Mouse (Mus musculus): ENCODE data around the gene Pcx. TPM values are rescaled to one million over a fixed set of nuclear protein-coding genes. Genes with fewer than 3 reads are reported as not detected.

The Pcx gene
- 234 TPM for polyA plus RNA-seq (2014; fragmentation: Illumina TruSeq; extraction: RNeasy Lipid Tissue Mini Kit (QIAGEN cat#74804); ENCODE audit: low read depth, low replicate concordance)

DNA sequence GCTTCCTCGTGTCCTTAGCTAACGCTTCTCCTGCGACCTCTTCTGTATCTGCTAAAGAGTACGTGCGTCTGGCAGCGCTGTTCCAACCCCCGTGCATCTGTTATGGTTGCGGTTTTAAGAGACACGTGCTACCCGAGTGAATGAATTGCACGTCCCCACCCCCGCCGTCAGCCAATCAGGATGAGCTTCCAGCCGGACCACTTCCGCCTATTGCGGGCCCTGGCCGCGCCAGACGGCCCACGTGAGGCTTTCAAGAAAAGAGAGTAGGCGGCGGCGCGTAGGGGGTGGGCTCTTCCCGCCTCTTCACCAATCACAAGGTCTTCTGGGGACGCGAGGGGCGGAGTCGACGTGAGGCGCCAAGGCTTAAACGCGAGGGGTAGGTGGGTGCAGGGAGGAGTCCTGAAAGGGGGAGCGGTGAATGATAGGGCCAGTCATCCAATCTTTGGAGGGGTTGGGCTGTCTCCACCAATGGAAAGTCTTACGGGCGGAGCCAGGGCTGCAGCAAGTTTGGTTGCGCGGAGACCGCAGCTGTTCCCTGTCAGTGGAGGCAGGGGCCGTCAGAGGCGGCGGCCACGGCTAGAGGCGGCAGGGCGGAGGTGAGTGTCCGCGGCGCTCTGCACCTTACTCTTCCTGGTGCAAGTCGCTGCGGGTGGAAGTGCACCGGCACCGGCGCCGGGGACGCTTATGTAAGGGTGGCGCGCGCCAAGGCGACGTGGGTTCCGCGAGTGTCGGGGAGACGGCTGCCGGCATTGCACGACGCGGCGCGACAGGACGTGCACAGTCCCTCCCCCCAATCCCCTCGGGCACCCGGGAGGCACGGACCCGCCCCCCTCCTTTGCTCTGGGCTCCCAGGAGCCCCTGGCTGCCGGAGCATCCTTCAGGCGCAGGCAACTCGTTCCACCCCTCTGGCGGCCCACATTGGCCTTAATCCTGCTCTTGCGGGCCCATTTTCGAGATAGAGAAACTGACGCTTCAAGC lies at the start of gene Pcx:
Gene Pcx (plus strand): TSS at position 487 of the 978 bp plus-strand sequence.

DNA sequence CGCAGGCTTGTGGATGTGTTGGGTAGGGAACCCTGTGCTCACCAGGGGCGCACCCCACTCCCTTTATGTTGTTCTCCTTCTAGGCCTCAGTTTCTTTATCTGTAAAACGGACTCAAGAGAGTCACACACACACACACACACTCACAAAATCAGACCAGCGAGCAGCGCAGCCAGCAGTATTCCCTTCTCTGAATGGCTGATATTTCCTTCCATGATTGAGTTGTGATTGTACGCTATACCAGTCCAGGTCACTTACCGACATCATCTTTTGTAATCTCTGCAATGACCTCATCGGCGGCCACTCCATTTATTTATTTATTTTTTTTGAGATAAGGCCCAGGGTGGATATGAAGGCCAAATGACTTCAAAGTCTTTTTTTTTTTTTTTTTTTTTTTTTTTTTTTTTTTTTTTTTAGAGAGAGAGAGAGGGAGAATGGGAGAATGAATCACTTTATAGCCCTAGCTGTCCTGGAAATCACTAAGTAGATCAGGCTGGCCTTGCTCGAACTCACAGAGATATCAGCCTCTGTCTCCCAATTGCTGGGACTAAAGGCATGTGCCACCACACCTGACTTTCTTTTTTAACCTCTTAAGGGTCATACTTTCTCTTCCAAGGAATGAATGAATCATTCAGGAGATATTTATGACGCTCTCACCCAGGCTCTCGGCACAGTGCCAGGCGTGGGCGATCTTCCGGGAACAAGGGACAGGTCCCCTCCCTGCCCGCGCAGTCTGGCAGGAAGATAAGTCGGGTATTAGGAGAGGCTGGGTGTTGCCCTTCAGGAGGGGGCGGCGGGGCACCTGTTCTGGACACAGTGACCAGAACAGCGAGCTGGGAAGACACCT lies 32.7 kb upstream of the Pcx start, which contains the start of gene Syt12:
Gene Syt12 (minus strand): TSS at position 103 of the 845 bp plus-strand sequence.

DNA sequence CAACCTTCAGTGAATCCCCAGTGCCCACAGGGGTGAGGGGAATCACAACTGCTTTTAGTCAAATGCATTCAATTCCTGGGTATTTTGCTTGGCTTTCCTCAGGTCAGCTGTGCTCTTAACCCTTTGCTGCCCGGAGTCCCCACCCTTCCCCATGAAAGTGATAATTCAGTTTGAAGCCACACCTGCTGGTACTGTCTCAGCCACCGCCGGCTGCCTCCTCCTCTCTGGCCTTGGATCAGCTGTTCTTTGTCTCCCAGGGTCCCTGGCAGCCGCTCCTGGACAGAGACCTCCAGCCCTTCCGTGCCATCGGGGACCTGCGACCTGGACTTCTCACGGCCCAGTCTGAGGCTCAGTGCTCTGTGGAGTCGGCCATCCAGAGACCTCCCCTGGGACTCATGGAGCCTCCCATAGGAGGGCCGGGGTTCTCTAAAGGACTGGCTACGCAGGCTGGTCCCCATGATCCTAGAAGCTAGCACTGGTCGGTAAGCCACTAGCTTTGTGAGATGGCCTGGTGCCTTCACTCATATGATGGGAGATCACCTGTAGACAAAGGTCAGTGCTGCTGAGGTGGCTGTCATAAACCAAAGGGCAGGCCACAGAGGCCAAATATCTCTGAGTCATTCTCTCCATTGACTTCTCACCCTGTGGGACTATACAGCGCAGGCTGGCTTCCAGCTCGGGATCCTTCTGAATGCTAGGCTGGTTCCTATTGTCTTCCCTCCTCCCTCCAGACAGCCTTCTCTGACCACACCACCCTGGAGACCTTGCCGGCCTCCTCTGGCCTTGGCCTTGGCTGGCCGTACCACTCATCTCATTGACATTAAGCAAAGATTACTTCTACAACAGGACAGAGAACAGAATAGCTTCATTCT lies 12.0 kb upstream of the Pcx start, which contains the start of gene 2010003K11Rik:
Gene 2010003K11Rik (minus strand): TSS at position 522 of the 872 bp plus-strand sequence.

DNA sequence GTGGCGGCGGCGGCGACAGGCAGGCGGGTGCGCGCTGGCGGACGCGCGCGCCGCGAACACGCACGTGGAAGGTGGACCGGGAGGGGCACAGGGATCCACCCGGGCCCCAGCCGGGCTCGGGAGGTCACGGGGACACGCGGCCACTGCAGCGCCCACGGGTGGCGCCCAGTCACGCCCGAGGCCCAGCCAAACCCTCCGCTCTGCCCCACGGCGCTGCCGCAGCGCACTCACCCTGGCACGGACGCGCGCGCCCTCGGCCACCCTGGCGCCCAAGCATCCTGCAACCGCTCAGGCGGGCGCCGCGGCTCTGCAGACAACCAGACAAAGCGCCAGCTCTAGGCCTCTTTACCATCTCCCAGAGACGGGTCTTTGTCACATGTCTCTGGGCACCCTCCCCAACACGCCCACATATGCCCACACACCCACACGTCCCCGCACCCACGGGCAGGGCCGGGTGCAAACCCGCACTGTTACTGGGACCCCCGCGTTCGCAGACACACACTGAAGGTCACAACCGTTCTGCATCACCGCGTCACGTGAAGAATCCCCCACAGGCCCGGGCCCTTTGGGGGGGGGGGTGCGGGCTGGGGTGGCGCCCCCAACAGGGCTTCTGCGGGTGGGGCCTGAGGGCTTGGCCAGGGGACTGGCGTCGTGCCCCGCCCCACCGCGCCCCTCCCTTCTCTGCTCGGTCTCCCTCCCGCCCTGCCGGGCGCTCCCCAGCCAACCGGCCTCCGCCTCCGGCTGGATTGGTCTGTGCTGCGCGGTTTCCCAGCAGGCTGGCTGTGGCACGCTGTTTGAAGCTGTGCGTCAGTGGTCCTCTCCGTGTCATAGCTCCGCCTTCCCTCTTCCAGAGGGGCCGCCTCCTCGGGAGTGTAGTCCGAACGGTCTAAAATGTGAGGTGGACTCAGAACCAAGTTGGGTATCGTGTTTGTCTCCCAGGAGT lies 105.2 kb downstream of the Pcx start, which contains the start of gene Lrfn4:
Gene Lrfn4 (minus strand): TSS at position 517 of the 943 bp plus-strand sequence.

DNA sequence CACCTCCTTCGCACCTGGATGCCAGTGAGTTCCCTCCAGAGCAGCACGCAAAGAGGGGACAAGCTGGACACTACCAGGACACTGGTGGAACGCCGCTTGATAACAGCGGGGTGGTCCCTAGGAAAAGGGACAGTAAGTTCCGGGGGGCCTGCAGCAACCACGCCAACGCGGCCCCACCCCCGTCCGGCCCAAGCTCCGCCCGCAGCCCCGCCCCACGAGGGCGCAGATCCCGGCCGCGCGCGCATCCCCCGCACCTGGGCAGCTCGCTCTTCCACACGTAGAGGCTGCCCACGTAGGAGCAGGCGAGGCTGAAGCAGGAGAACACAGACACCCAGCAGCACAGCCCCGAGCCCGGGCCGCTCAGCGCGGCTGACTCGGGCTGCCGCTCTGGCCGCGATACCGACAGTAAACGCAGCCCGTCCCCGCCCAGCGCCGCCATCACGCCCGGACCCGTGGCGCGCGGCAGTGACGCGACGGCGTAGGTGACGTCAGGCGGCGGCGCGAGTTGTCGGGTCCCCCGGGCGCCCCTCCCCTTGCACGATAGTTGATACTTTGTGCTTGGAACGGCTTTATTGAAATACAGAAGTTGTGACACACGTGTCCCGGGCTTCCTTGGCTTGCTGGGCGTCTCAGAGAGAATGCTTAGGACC lies 115.0 kb downstream of the Pcx start, which contains the start of gene Rce1:
Gene Rce1 (minus strand): TSS at position 463 of the 650 bp plus-strand sequence.

Other genes with a start within 250 kb of the Pcx start
- 50.4 TPM for gene Ssh3, start 241.3 kb upstream of the Pcx start, polyA plus RNA-seq (2014; fragmentation: Illumina TruSeq; extraction: RNeasy Lipid Tissue Mini Kit (QIAGEN cat#74804); ENCODE audit: low read depth, low replicate concordance)
- 7.7 TPM for gene Ankrd13d, start 227.3 kb upstream of the Pcx start, polyA plus RNA-seq (2014; fragmentation: Illumina TruSeq; extraction: RNeasy Lipid Tissue Mini Kit (QIAGEN cat#74804); ENCODE audit: low read depth, low replicate concordance)
- 58.8 TPM for gene Grk2, start 204.2 kb upstream of the Pcx start, polyA plus RNA-seq (2014; fragmentation: Illumina TruSeq; extraction: RNeasy Lipid Tissue Mini Kit (QIAGEN cat#74804); ENCODE audit: low read depth, low replicate concordance)
- 60.1 TPM for gene Kdm2a, start 112.2 kb upstream of the Pcx start, polyA plus RNA-seq (2014; fragmentation: Illumina TruSeq; extraction: RNeasy Lipid Tissue Mini Kit (QIAGEN cat#74804); ENCODE audit: low read depth, low replicate concordance)
- 12.3 TPM for gene Rhod, start 71.0 kb upstream of the Pcx start, polyA plus RNA-seq (2014; fragmentation: Illumina TruSeq; extraction: RNeasy Lipid Tissue Mini Kit (QIAGEN cat#74804); ENCODE audit: low read depth, low replicate concordance)
- gene Syt12, start 33.0 kb upstream of the Pcx start, polyA plus RNA-seq (2014; fragmentation: Illumina TruSeq; extraction: RNeasy Lipid Tissue Mini Kit (QIAGEN cat#74804); ENCODE audit: low read depth, low replicate concordance) = 33.1 TPM
- 6.0 TPM for gene 2010003K11Rik, start 11.9 kb upstream of the Pcx start, polyA plus RNA-seq (2014; fragmentation: Illumina TruSeq; extraction: RNeasy Lipid Tissue Mini Kit (QIAGEN cat#74804); ENCODE audit: low read depth, low replicate concordance)
- 6.9 TPM for gene Lrfn4, start 105.2 kb downstream of the Pcx start, polyA plus RNA-seq (2014; fragmentation: Illumina TruSeq; extraction: RNeasy Lipid Tissue Mini Kit (QIAGEN cat#74804); ENCODE audit: low read depth, low replicate concordance)
- gene Rce1, start 115.2 kb downstream of the Pcx start, polyA plus RNA-seq (2014; fragmentation: Illumina TruSeq; extraction: RNeasy Lipid Tissue Mini Kit (QIAGEN cat#74804); ENCODE audit: low read depth, low replicate concordance) = 27.8 TPM
- 1.4 TPM for gene Gm960, start 188.2 kb downstream of the Pcx start, polyA plus RNA-seq (2014; fragmentation: Illumina TruSeq; extraction: RNeasy Lipid Tissue Mini Kit (QIAGEN cat#74804); ENCODE audit: low read depth, low replicate concordance)
- gene Sptbn2, start 200.7 kb downstream of the Pcx start, polyA plus RNA-seq (2014; fragmentation: Illumina TruSeq; extraction: RNeasy Lipid Tissue Mini Kit (QIAGEN cat#74804); ENCODE audit: low read depth, low replicate concordance) = 5.0 TPM
- gene Rbm4b, start 246.0 kb downstream of the Pcx start, polyA plus RNA-seq (2014; fragmentation: Illumina TruSeq; extraction: RNeasy Lipid Tissue Mini Kit (QIAGEN cat#74804); ENCODE audit: low read depth, low replicate concordance) = 17.2 TPM

All from adipose tissue, adult 10 weeks (tissue).